Mouse (Mus musculus) embryonic fibroblast, embryonic 13.5 days (primary cell): ENCODE measurements around the gene Jam2.

Experiments
- CTCF ChIP-seq: IDR thresholded peaks from 2 replicates; pipeline ENCODE4 v1.5.1; 2011; ENCODE audit warnings: mild to moderate bottlenecking, control low read depth, low read length, moderate library complexity, borderline replicate concordance; ENCODE audit not compliant: insufficient read depth
- POLR2A ChIP-seq: IDR thresholded peaks from 2 replicates; pipeline ENCODE4 v1.6.1; 2011; ENCODE audit warnings: low read depth, mild to moderate bottlenecking, control low read depth, low read length, moderate library complexity

- TF ChIP-seq CTCF (no peak), POLR2A (no peak)
These were observed 2.5 kb upstream of the Jam2 start for GRCm38 (mm10) chr16:84771461-84771860.
